Mouse (Mus musculus) kidney, adult 2 months (tissue): ENCODE measurements around the gene Trim2.

Experiments used
- CTCF ChIP-seq: fragments of 200-500 bp; conservative IDR thresholded peaks from 2 replicates; pipeline ENCODE4 v1.5.1; 2011; ENCODE audit warnings: low read depth, mild to moderate bottlenecking, control low read depth, low read length, moderate library complexity, mixed read lengths; ENCODE audit not compliant: insufficient read depth, insufficient read length
- POLR2A ChIP-seq: fragments of 200-500 bp; IDR thresholded peaks from one replicate; pipeline ENCODE4 v1.6.1; 2011; ENCODE audit warnings: low read depth, low read length, control low read depth

GRCm38 (mm10) chr3:84266391-84266931 is 40.2 kb downstream of the Trim2 start:
- TF ChIP-seq CTCF (no peak), POLR2A (no peak)
